Mouse (Mus musculus): ENCODE measurements around the gene Slc7a4. TPM values are rescaled to one million over a fixed set of nuclear protein-coding genes. Genes with fewer than 3 reads are reported as not detected.

The Slc7a4 gene
- total RNA-seq (2014; rRNA removed; ENCODE audit: low replicate concordance) (28.2 and 33.4 TPM in 2 replicates), polyA plus RNA-seq (2015; fragmentation: Nextera tagmentation; extraction: Ambion mirVana) (5.7 and 7.4 TPM in 2 replicates)

DNA sequence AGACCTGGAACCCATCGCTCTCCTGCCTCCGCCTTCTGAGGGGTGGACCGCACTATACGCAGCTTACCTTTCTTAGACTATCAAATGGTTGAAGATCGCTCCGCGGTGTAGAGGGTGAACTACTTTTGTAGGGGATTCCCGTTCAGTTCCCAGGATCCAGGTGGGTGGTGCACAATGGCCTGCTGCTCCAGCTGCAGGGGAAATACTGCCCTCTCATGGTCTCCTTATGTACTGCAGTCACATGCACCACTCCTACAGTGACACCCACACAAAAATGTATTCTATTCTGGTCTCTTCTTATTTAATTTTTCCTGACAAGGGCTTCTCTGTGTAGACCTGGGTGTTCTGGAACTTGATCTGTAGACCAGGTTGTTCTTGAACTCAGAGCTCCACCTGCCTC is at the start of gene Slc7a4:
Gene Slc7a4 (minus strand): TSS at position 151 of the 400 bp plus-strand sequence.
- Histone ChIP-seq H3K36me3 (replicated peaks; ENCODE audit: control insufficient read depth, insufficient read depth, low read length) (no peaks in the 10 kb centered on the region), H3K4me2 (ENCODE audit: low read depth, low read length) (no peak within 1 kb of the TSS), H3K27me3 (ENCODE audit: control insufficient read depth, insufficient read depth, low read length) (no peaks in the 10 kb centered on the region), H3K4me1 (ENCODE audit: control insufficient read depth, insufficient read depth) (no peaks in the 10 kb centered on the region), H3K4me3 (ENCODE audit: low read depth, low read length) (no peak within 1 kb of the TSS), H3K9ac (replicated peaks; ENCODE audit: low read depth, low read length) (no peak within 1 kb of the TSS), H3K9me3 (replicated peaks; ENCODE audit: control insufficient read depth, low read length) (no peaks in the 10 kb centered on the region), H3K27ac (ENCODE audit: low read depth) (no peak within 1 kb of the TSS)
- TF ChIP-seq CTCF (IDR thresholded peaks at IDR 0.05; ENCODE audit: low read depth) = peak; percentile 34; the same call in 1 of the 2 replicates
- TF ChIP-seq EP300 (IDR thresholded peaks at IDR 0.05; ENCODE audit: low read depth) = no peak
- DNase-seq (ENCODE audit: low spot score) (no peak), ATAC-seq (ENCODE audit: insufficient read depth, low read depth) (no peak)
- WGBS = 23% methylated on average over 8 of the region's 8 CpGs

DNA sequence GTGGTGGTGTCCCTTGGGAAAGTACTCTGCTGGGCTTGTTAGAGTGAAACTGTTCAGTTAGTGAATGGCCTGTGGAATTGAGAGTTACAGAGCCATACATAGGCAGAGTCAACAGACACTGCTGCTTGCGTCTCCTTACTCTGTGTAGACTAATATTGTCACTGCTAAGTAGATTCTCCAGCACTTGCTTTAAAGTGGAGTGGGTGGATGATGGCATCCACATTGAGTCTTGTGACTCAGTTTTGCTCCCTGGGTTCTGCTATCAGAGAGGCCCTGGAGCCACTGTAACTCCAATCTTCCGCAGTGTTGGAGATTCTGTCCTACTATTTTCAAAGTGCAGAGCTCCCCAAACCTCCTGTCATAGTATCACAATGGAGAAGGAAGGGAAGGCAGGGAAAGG is 49.6 kb upstream of the Slc7a4 start:
- H3K36me3 ChIP-seq (replicated peaks; ENCODE audit: control insufficient read depth, insufficient read depth, low read length) = peaks cover 47% of the 10 kb centered on the region

DNA sequence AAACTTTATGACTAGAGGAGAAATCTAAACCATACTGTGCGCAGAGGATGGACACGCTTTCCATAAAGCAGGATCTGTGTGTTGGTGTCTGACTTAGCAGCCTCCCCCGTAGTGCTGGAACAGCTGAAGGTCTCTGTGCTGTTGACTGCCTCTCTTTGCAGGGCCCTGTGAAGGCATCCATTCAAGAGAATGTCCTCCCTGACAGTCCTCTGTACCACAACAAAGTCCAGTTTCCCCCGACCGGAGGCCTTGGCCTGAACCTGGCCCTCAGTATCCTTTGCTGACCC is 43.2 kb upstream of the Slc7a4 start:
- Histone ChIP-seq H3K9me3 (replicated peaks; ENCODE audit: control insufficient read depth, low read length) (no peaks in the 10 kb centered on the region), H3K27ac (ENCODE audit: low read depth) (no peak overlapping the region), H3K4me3 (ENCODE audit: low read depth, low read length) (no peak overlapping the region), H3K4me1 (ENCODE audit: control insufficient read depth, insufficient read depth) (no peaks in the 10 kb centered on the region), H3K4me2 (ENCODE audit: low read depth, low read length) (no peak overlapping the region), H3K36me3 (replicated peaks; ENCODE audit: control insufficient read depth, insufficient read depth, low read length) (peaks cover 80% of the 10 kb centered on the region), H3K27me3 (ENCODE audit: control insufficient read depth, insufficient read depth, low read length) (no peaks in the 10 kb centered on the region), H3K9ac (replicated peaks; ENCODE audit: low read depth, low read length) (no peak overlapping the region)
- no peak for ATAC-seq (ENCODE audit: insufficient read depth, low read depth)
- TF ChIP-seq CTCF (IDR thresholded peaks at IDR 0.05; ENCODE audit: low read depth) (no peak), EP300 (IDR thresholded peaks at IDR 0.05; ENCODE audit: low read depth) (no peak)
- 95% methylated on average over 5 of the region's 5 CpGs for WGBS
- no peak for DNase-seq (ENCODE audit: low spot score)

More for the DNA sequence above, 49.6 kb upstream of the Slc7a4 start:
- H3K4me1 ChIP-seq (ENCODE audit: control insufficient read depth, insufficient read depth) = peaks cover 8% of the 10 kb centered on the region; the same call in 1 of the 2 replicates
- H3K4me3 ChIP-seq (ENCODE audit: low read depth, low read length) = no peak overlapping the region
- 94% methylated on average over 2 of the region's 2 CpGs for WGBS
- ATAC-seq (ENCODE audit: insufficient read depth, low read depth) (no peak), DNase-seq (ENCODE audit: low spot score) (no peak)
- TF ChIP-seq EP300 (IDR thresholded peaks at IDR 0.05; ENCODE audit: low read depth) = no peak
- TF ChIP-seq CTCF (IDR thresholded peaks at IDR 0.05; ENCODE audit: low read depth) = no peak
- no peaks in the 10 kb centered on the region for H3K9me3 ChIP-seq (replicated peaks; ENCODE audit: control insufficient read depth, low read length)
- H3K27me3 ChIP-seq (ENCODE audit: control insufficient read depth, insufficient read depth, low read length) = no peaks in the 10 kb centered on the region
- H3K9ac ChIP-seq (replicated peaks; ENCODE audit: low read depth, low read length) = no peak overlapping the region
- no peak overlapping the region for H3K27ac ChIP-seq (ENCODE audit: low read depth)
- H3K4me2 ChIP-seq (ENCODE audit: low read depth, low read length) = no peak overlapping the region

DNA sequence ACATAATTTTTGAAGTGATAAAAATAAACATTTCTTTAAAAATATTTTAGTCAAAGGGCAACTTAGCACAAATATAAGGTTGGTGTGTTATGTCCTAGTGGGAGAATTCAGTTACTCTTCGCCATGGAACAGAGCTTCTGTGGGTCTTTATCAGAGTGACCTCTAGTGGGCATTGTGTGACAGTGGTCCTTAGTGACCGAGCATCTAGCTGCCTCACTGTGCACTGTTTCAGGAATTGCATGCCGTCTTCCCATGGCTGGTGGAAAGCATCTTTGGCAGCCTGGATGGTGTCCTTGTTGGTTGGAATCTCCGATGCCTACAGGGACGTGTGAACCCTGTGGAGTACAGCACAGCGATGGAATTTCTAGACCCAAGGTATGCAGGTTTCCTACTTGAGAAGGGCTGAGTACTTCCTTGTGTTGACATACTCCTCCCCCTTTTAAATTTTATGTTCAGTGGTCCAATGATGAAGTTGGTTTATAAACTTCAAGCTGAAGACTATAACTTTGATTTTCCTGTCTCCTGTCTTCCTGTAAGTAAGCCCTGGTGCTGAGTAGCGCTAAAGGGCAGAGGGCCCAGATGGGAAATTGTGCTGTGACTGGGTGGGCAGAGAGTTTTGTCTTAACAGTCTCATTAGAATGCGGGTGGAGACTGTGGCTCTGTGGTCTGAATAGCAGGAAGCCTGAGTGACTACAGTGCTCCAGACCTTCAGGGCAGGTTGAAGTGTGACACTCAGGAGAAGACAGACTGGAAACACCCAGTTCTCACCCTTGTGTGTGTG is 42.7 kb upstream of the Slc7a4 start:
- Histone ChIP-seq H3K36me3 (replicated peaks; ENCODE audit: control insufficient read depth, insufficient read depth, low read length) (peaks cover 74% of the 10 kb centered on the region), H3K27ac (ENCODE audit: low read depth) (no peak overlapping the region), H3K9me3 (replicated peaks; ENCODE audit: control insufficient read depth, low read length) (no peaks in the 10 kb centered on the region), H3K4me3 (ENCODE audit: low read depth, low read length) (no peak overlapping the region), H3K4me2 (ENCODE audit: low read depth, low read length) (no peak overlapping the region), H3K9ac (replicated peaks; ENCODE audit: low read depth, low read length) (no peak overlapping the region), H3K27me3 (ENCODE audit: control insufficient read depth, insufficient read depth, low read length) (no peaks in the 10 kb centered on the region), H3K4me1 (ENCODE audit: control insufficient read depth, insufficient read depth) (no peaks in the 10 kb centered on the region)
- ATAC-seq (ENCODE audit: insufficient read depth, low read depth) (no peak; the same call in 1 of the 2 replicates), DNase-seq (ENCODE audit: low spot score) (no peak)
- TF ChIP-seq EP300 (IDR thresholded peaks at IDR 0.05; ENCODE audit: low read depth) (no peak), CTCF (IDR thresholded peaks at IDR 0.05; ENCODE audit: low read depth) (peak; percentile 62)
- WGBS = 67% methylated on average over 8 of the region's 8 CpGs

DNA sequence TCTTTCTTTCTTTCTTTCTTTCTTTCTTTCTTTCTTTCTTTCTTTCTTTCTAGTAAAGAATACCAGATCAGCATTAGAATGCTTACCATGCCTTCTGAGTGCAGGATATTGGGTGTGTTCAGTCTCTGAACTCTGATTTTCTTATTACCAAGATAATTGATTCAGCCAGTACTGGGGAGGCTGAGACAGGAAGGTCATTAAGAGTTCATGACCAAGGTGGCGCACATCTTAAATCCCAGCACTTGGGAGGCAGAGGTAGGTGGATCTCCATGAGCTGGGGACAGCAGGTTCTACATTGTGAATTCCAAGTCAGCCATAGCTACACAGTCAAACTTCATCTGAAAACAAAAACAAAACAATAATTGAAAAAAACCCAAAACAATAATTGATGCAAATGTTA is 38.9 kb upstream of the Slc7a4 start:
- TF ChIP-seq CTCF (IDR thresholded peaks at IDR 0.05; ENCODE audit: low read depth) (no peak), EP300 (IDR thresholded peaks at IDR 0.05; ENCODE audit: low read depth) (no peak)
- Histone ChIP-seq H3K9ac (replicated peaks; ENCODE audit: low read depth, low read length) (no peak overlapping the region), H3K4me2 (ENCODE audit: low read depth, low read length) (no peak overlapping the region), H3K4me1 (ENCODE audit: control insufficient read depth, insufficient read depth) (peaks cover 4% of the 10 kb centered on the region; the same call in 1 of the 2 replicates), H3K4me3 (ENCODE audit: low read depth, low read length) (no peak overlapping the region), H3K36me3 (replicated peaks; ENCODE audit: control insufficient read depth, insufficient read depth, low read length) (peaks cover 41% of the 10 kb centered on the region), H3K27ac (ENCODE audit: low read depth) (no peak overlapping the region), H3K27me3 (ENCODE audit: control insufficient read depth, insufficient read depth, low read length) (no peaks in the 10 kb centered on the region), H3K9me3 (replicated peaks; ENCODE audit: control insufficient read depth, low read length) (no peaks in the 10 kb centered on the region)
- DNase-seq (ENCODE audit: low spot score) (no peak), ATAC-seq (ENCODE audit: insufficient read depth, low read depth) (no peak)
- WGBS = 91% methylated on average over 1 of the region's 1 CpGs

Data from heart, postnatal 0 days (tissue).